Mouse (Mus musculus) intestine, postnatal 0 days (tissue): ENCODE data around the gene Ebf1. TPM values are rescaled to one million over a fixed set of nuclear protein-coding genes. Genes with fewer than 3 reads are reported as not detected.

Experiments
- ATAC-seq: fragments of 200-750 bp; cut with Nextera tagmentation; 2 replicates; pipeline ENCODE4 v1.8.0; 2017; ENCODE audit warnings: mild to moderate bottlenecking, moderate TSS enrichment, moderate library complexity
- H3K27ac ChIP-seq: fragments of 300-500 bp; sonication (generic); 2 replicates; pipeline ENCODE4 v1.5.1; 2014; ENCODE audit warnings: mild to moderate bottlenecking, low read depth, low read length, moderate library complexity
- H3K27me3 ChIP-seq: fragments of 300-500 bp; sonication (generic); replicated peaks from 2 replicates; pipeline ENCODE4 v1.6.1; 2014; ENCODE audit warnings: low read length, mixed read lengths; ENCODE audit not compliant: control insufficient read depth, insufficient read depth
- H3K36me3 ChIP-seq: fragments of 300-500 bp; sonication (generic); 2 replicates; pipeline ENCODE4 v1.6.1; 2014; ENCODE audit warnings: mild to moderate bottlenecking, moderate library complexity; ENCODE audit not compliant: control insufficient read depth, insufficient read depth
- H3K4me1 ChIP-seq: fragments of 300-500 bp; sonication (generic); replicated peaks from 2 replicates; pipeline ENCODE4 v1.6.1; 2014; ENCODE audit warnings: antibody characterized with exemption, low read length, mixed read lengths; ENCODE audit not compliant: control insufficient read depth, insufficient read depth
- H3K4me2 ChIP-seq: fragments of 300-500 bp; sonication (generic); replicated peaks from 2 replicates; pipeline ENCODE4 v1.6.1; 2014; ENCODE audit warnings: low read depth, mild to moderate bottlenecking, moderate library complexity
- H3K4me3 ChIP-seq: fragments of 300-500 bp; sonication (generic); 2 replicates; pipeline ENCODE4 v1.5.1; 2014; ENCODE audit warnings: low read depth, low read length
- H3K9ac ChIP-seq: fragments of 300-500 bp; sonication (generic); 2 replicates; pipeline ENCODE4 v1.6.1; 2014; ENCODE audit warnings: mild to moderate bottlenecking, low read depth, low read length
- H3K9me3 ChIP-seq: fragments of 300-500 bp; sonication (generic); 2 replicates; pipeline ENCODE4 v1.6.1; 2016; ENCODE audit warnings: mixed run types; ENCODE audit not compliant: control insufficient read depth
- CTCF ChIP-seq: sonication (generic); IDR thresholded peaks from 2 replicates; pipeline ENCODE4 v1.5.1; 2016; ENCODE audit warnings: low read depth, mild to moderate bottlenecking, control low read depth, antibody characterized with exemption, moderate library complexity
- WGBS: fragments of 180-500 bp; shearing (Covaris S2); extraction: QIAGEN DNeasy Blood & Tissue Kit; methylation state at CpG from one replicate; pipeline ENCODE4 v1.1.7; 2014; 5-methylcytosine and 5-hydroxymethylcytosine counted together
- polyA plus RNA-seq: library from polyadenylated mRNA; unstranded; fragments of >200 nt; fragmentation: Nextera tagmentation; extraction: Ambion mirVana; gene quantifications from 2 replicates; pipeline ENCODE4 v1.2.1, GENCODE M21; 2015

Ebf1 gene
- polyA plus RNA-seq, 1 experiment from 2014 or later = 4.0 TPM

- no peak for ATAC-seq
- H3K4me3 ChIP-seq = no peak overlapping the region
- no peak overlapping the region for H3K27ac ChIP-seq
- WGBS = 76% methylated on average over 6 of the region's 6 CpGs
- no peak overlapping the region for H3K9ac ChIP-seq
- H3K4me2 ChIP-seq = no peak overlapping the region
- TF ChIP-seq CTCF = no peak
- H3K27me3 ChIP-seq = 0 out of 2 replicates have a peak, but pooled peaks cover 3% of the 10 kb centered on the region
- no peaks in the 10 kb centered on the region for H3K36me3 ChIP-seq
- H3K9me3 ChIP-seq = no peaks in the 10 kb centered on the region
- H3K4me1 ChIP-seq = no peaks in the 10 kb centered on the region
These were observed 17.6 kb downstream of the Ebf1 start for GRCm38 (mm10) chr11:44634552-44635193.

DNA sequence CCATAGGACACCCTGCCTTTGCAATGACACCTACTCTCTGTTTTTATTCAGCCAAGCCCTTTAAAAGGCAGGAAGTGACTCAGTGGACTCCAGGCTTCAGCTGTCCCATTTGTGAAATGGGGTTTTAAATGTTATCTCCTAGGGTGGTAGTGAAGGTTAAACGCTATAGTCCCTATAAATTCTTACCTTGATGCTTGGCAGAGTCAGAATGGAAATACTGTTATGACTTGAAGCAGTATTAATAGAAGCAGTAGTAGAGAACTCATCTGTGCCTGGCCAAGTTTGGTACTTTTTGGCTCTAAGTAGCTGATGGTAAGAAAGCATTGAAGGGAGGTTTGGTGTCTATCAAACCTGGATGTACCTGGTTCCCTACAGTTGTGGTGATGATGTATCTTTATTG lies 19.1 kb downstream of the Ebf1 start:
- ATAC-seq = no peak

DNA sequence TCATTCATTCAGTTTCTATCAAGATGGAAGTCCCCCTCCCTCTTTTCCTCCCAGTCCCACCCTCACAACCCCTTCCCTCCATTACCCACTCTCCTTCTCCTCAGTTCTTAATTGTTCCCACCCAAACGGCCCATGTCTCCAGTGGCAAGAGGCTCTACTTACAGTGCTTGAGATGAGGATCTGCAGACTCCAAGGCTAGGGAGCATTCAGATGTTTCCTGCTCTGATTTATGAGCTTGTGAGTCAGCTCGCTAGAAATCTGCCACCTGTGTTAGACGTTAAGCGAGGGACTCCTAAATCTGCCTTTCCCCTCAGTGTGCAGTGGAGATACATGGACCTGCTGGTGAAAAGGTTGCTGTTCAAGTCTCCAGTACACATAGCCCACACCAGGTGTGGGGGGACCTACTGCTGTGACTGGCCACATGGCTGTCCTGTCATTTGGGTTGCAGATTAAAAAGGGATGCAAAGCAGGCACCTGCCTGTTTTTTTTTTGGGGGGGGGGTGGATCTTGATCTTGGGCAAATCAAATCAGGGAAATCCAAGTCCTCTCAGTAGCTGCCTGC lies 21.2 kb downstream of the Ebf1 start:
- TF ChIP-seq CTCF = no peak
- H3K4me3 ChIP-seq = no peak overlapping the region
- H3K4me1 ChIP-seq = no peaks in the 10 kb centered on the region
- no peak overlapping the region for H3K27ac ChIP-seq
- WGBS = 54% methylated on average over 4 of the region's 4 CpGs
- H3K9me3 ChIP-seq = no peaks in the 10 kb centered on the region
- no peak overlapping the region for H3K9ac ChIP-seq
- no peaks in the 10 kb centered on the region for H3K36me3 ChIP-seq
- no peak for ATAC-seq
- no peaks in the 10 kb centered on the region for H3K27me3 ChIP-seq
- H3K4me2 ChIP-seq = no peak overlapping the region

More for the DNA sequence above, 19.1 kb downstream of the Ebf1 start:
- Histone ChIP-seq H3K27me3 (0 out of 2 replicates have a peak, but pooled peaks cover 3% of the 10 kb centered on the region), H3K4me1 (no peaks in the 10 kb centered on the region), H3K4me3 (no peak overlapping the region), H3K27ac (no peak overlapping the region), H3K9me3 (no peaks in the 10 kb centered on the region), H3K4me2 (no peak overlapping the region), H3K36me3 (no peaks in the 10 kb centered on the region), H3K9ac (no peak overlapping the region)
- TF ChIP-seq CTCF = no peak
- 73% methylated on average over 1 of the region's 1 CpGs for WGBS

GRCm38 (mm10) chr11:44641496-44641895 lies 24.4 kb downstream of the Ebf1 start:
- 73% methylated on average over 2 of the region's 2 CpGs for WGBS
- Histone ChIP-seq H3K4me3 (no peak overlapping the region), H3K4me2 (no peak overlapping the region), H3K36me3 (no peaks in the 10 kb centered on the region), H3K4me1 (no peaks in the 10 kb centered on the region), H3K27me3 (no peaks in the 10 kb centered on the region), H3K27ac (no peak overlapping the region), H3K9ac (no peak overlapping the region), H3K9me3 (no peaks in the 10 kb centered on the region)
- ATAC-seq = no peak
- TF ChIP-seq CTCF = no peak

DNA sequence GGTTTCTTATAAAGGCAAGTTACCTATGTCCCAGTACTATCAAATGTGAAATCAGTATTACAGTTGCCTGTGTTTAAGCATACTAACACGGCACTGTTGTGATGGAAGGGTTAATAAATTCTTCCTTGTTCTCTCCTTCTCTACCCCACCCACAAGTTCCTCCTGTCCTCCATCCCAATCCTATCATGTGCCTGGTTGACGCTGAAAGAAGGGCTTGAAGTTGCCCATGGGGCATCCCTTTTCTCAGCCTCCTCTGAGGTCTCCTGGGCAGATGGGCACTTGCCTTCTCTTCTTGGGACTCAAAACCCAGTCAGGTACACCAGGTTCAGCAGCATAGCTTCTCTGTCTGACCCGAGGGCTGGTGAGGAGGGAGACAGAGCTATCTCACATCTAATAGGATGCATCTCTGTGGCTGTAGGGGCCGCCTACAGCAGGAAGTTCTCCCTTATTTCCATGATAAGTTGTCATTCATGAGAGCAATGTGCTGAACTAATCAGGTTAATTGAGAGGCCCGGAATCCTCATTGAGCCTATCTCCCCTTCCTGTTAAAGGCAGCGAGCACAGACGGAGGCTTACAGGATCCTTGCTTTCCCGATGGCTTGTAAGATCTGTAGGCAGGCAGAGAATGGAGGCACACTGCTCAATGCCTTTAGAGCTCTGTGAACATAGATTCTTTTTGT lies 37.4 kb downstream of the Ebf1 start:
- Histone ChIP-seq H3K4me1 (no peaks in the 10 kb centered on the region), H3K9ac (no peak overlapping the region), H3K9me3 (no peaks in the 10 kb centered on the region), H3K4me3 (no peak overlapping the region), H3K36me3 (no peaks in the 10 kb centered on the region), H3K27ac (no peak overlapping the region), H3K4me2 (no peak overlapping the region), H3K27me3 (no peaks in the 10 kb centered on the region)
- no peak for TF ChIP-seq CTCF
- WGBS = 75% methylated on average over 8 of the region's 8 CpGs
- ATAC-seq = no peak

- no peak overlapping the region for H3K4me3 ChIP-seq
- WGBS = 61% methylated on average over 5 of the region's 5 CpGs
- H3K4me2 ChIP-seq = no peak overlapping the region
- TF ChIP-seq CTCF = no peak
- H3K27ac ChIP-seq = no peak overlapping the region
- H3K9me3 ChIP-seq = no peaks in the 10 kb centered on the region
- no peaks in the 10 kb centered on the region for H3K27me3 ChIP-seq
- no peaks in the 10 kb centered on the region for H3K4me1 ChIP-seq
- ATAC-seq = no peak
- no peaks in the 10 kb centered on the region for H3K36me3 ChIP-seq
- H3K9ac ChIP-seq = no peak overlapping the region
These were observed 38.4 kb downstream of the Ebf1 start for GRCm38 (mm10) chr11:44655468-44655867.
